Mouse (Mus musculus) stomach, embryonic 14.5 days (tissue): ENCODE results near the gene Erc2. TPM values are rescaled to one million over a fixed set of nuclear protein-coding genes. Genes with fewer than 3 reads are reported as not detected.
A peak's percentile ranks its signal among the peaks of the same experiment; 100 is the strongest.

Experiments used
- ATAC-seq: fragments of 200-750 bp; cut with Nextera tagmentation; 2 replicates; pipeline ENCODE4 v1.8.0; 2017; ENCODE audit warnings: low read depth, moderate TSS enrichment; ENCODE audit not compliant: insufficient number of reproducible peaks, insufficient read depth, low FRiP score
- H3K27ac ChIP-seq: fragments of 300-500 bp; sonication (generic); 2 replicates; pipeline ENCODE4 v1.5.1; 2014; ENCODE audit warnings: mild to moderate bottlenecking, low read length, moderate library complexity, mixed read lengths
- H3K27me3 ChIP-seq: fragments of 300-500 bp; sonication (generic); 2 replicates; pipeline ENCODE4 v1.6.1; 2014; ENCODE audit warnings: low read length, control low read depth, mixed read lengths; ENCODE audit not compliant: control insufficient read depth, insufficient read depth
- H3K36me3 ChIP-seq: fragments of 300-500 bp; sonication (generic); 2 replicates; pipeline ENCODE4 v1.6.1; 2014; ENCODE audit warnings: mild to moderate bottlenecking, control low read depth, low read length, moderate library complexity, mixed read lengths; ENCODE audit not compliant: control insufficient read depth, insufficient read depth
- H3K4me1 ChIP-seq: fragments of 300-500 bp; sonication (generic); 2 replicates; pipeline ENCODE4 v1.6.1; 2014; ENCODE audit warnings: low read length, control low read depth, mixed read lengths; ENCODE audit not compliant: control insufficient read depth, insufficient read depth
- H3K4me2 ChIP-seq: fragments of 300-500 bp; sonication (generic); replicated peaks from 2 replicates; pipeline ENCODE4 v1.6.1; 2014; ENCODE audit warnings: low read depth, low read length, control low read depth
- H3K4me3 ChIP-seq: fragments of 300-500 bp; sonication (generic); 2 replicates; pipeline ENCODE4 v1.5.1; 2014; ENCODE audit warnings: low read depth, low read length, control low read depth
- H3K9ac ChIP-seq: fragments of 300-500 bp; sonication (generic); replicated peaks from 2 replicates; pipeline ENCODE4 v1.6.1; 2014; ENCODE audit warnings: low read depth, mild to moderate bottlenecking, control low read depth, low read length, moderate library complexity, mixed read lengths
- H3K9me3 ChIP-seq: fragments of 300-500 bp; sonication (generic); 2 replicates; pipeline ENCODE4 v1.6.1; 2016; ENCODE audit warnings: low read depth, low read length, control low read depth; ENCODE audit not compliant: control insufficient read depth
- WGBS: fragments of 180-500 bp; shearing (Covaris S2); extraction: QIAGEN DNeasy Blood & Tissue Kit; methylation state at CpG from one replicate; pipeline ENCODE4 v1.1.7; 2014; 5-methylcytosine and 5-hydroxymethylcytosine counted together
- polyA plus RNA-seq: library from polyadenylated mRNA; unstranded; fragments of >200 nt; fragmentation: Nextera tagmentation; extraction: Ambion mirVana; gene quantifications from 2 replicates; pipeline ENCODE4 v1.2.1, GENCODE M21; 2014

Erc2 gene
- polyA plus RNA-seq, 1 experiment from 2014 or later, result 7.7 TPM

DNA sequence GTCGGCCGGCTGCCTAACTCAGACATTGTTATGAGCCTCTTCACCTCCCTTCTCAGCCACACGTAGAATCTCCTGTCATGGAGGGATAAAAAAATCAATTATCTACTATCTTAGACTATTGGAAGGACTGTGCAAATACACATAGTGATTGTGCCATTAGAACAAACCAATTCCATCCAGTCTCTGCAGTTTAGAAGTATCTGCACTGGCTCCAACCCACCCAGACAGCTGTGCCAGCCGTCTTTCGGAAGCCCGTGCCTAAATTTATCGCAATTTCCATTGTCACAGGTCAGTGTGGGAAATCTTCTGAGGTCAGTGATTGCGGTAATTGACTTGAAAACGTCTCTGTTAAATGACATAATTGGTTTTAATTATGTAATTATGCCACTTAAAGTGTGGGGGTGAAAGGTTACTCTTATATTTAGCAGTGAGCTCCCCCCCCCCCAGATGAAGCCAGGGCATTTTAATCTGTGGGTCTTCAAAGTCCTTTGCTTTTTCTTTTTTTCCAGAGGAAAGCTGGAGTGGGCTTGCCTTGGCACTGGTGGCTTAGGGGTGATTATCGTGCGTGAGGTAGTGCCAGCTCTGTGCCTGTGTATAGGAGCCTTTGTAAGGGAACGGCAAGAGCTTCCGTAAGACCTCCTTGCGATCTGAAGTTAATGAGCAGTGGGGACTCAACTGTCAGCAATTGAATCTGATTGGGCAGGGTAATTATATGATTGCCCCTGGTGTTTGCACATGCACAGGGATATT is 759.7 kb downstream of the Erc2 start:
- Histone ChIP-seq H3K27me3 (no peaks in the 10 kb centered on the region), H3K36me3 (no peaks in the 10 kb centered on the region), H3K4me3 (no peak overlapping the region), H3K4me2 (no peak overlapping the region), H3K9ac (no peak overlapping the region), H3K9me3 (no peaks in the 10 kb centered on the region), H3K4me1 (no peaks in the 10 kb centered on the region), H3K27ac (no peak overlapping the region)
- WGBS, result 72% methylated on average over 14 of the region's 14 CpGs
- no peak for ATAC-seq

DNA sequence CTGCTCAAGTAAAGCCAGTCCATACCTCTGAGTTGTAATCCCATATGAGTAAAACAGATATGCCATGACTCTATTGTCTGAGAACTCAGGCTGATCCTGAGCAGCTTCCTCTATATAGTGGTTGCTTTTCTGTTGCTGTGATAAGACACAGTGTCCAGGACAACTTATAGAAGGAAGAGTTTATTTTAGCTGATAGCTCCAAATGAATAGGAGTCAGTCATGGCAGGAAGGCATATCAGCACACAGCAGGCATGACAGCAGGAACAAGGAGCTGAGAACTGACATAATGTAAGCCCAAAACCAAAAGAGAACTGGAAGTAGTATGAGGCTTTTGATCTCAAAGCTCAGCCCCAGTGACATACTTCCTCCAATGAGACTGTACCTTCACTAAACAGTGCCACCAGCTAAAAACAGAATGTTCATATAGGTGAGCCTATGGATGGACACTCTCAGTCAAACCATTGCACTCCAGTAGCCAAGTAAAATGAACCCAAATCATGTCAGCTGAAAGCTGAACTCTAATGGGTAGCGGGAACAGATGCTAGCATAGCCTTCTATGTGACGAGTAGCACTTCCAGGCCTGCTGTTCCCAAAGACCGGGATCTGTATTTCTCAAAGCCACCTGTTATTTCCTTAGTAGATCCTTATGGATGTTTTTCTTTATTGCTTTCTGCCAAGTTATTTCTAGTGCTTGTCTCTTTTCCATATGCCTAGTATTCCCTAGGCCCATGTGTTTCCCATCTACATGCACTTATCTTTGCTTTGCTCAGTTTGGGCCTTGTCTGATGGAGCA is 764.8 kb downstream of the Erc2 start:
- no peaks in the 10 kb centered on the region for H3K9me3 ChIP-seq
- no peak overlapping the region for H3K9ac ChIP-seq
- H3K27me3 ChIP-seq, result no peaks in the 10 kb centered on the region
- H3K36me3 ChIP-seq, result no peaks in the 10 kb centered on the region
- no peak overlapping the region for H3K4me2 ChIP-seq
- WGBS, result 84% methylated on average over 3 of the region's 3 CpGs
- no peak overlapping the region for H3K4me3 ChIP-seq
- no peak overlapping the region for H3K27ac ChIP-seq
- H3K4me1 ChIP-seq, result no peaks in the 10 kb centered on the region
- ATAC-seq, result no peak

DNA sequence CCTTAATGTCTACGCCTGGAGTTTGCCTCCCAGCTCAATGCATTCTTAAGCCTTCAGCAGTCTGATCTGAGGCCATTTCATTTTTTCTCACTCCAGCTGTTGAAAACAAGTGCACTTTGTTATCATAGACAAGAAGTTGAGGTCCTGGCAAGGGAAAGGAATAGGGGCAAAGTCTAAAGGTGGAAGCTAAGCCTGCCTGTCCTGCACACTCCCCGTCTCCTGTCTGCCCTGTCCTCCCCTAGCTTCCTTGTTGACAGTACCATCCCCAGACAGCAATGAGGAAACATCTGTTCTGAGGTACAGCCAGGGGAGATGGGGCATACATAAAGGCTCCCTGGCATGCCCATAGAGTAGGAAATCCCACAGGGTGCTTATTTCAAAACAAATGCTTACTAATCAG is 776.7 kb downstream of the Erc2 start:
- no peak for ATAC-seq
- H3K27me3 ChIP-seq, result no peaks in the 10 kb centered on the region
- no peak overlapping the region for H3K27ac ChIP-seq
- no peaks in the 10 kb centered on the region for H3K9me3 ChIP-seq
- H3K9ac ChIP-seq, result no peak overlapping the region
- no peaks in the 10 kb centered on the region for H3K4me1 ChIP-seq
- no peak overlapping the region for H3K4me3 ChIP-seq
- 73% methylated on average over 2 of the region's 2 CpGs for WGBS
- no peak overlapping the region for H3K4me2 ChIP-seq
- H3K36me3 ChIP-seq, result no peaks in the 10 kb centered on the region

DNA sequence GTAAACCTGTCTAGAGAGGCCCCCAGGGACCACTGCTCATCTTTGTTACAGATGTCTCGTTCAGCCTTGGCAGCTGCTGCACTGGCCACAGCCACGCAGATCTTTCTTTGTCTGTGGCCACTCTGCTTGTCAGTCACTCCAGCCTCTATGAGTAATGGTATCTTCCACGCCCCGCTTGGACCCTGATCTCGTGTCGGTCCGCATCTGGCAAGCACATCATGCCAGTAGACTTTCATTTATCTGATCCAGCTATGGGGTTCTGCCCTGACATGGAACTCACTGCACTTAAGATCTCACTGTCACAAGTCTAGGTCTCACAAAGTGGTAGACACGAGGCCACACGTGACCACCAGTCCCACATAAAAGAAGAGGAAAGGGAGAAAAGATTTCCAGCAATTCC is 777.7 kb downstream of the Erc2 start:
- H3K4me3 ChIP-seq, result no peak overlapping the region
- H3K4me1 ChIP-seq, result no peaks in the 10 kb centered on the region
- H3K27me3 ChIP-seq, result no peaks in the 10 kb centered on the region
- 84% methylated on average over 9 of the region's 9 CpGs for WGBS
- no peak overlapping the region for H3K4me2 ChIP-seq
- ATAC-seq, result no peak
- H3K9ac ChIP-seq, result no peak overlapping the region
- no peaks in the 10 kb centered on the region for H3K36me3 ChIP-seq
- H3K27ac ChIP-seq, result no peak overlapping the region
- H3K9me3 ChIP-seq, result no peaks in the 10 kb centered on the region

DNA sequence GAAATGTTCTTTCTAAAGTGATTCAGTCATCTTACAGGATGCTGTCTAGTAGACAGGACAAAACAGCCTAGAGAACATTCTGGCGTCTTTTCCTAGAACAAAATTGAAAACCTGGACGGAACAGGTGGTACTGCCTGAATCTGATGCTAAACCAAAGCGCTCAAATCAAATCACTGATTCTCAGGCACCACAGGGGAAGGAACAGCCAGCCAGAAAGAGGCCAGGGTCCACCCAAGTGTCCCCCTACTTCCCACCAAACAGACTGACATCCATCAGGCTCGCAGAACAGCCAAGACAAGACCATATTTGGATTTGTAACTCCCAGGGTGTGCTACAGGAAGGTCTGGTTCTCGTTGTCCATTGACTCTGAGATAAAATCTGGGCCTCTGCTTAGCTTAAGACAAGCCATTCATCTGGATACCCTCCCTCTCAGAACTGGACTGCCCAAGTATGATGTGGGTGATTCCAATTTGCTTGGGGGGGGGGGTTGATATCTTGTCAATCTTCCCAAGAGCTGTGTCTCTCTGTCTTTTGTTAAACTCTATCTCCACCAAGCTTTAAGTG is 783.1 kb downstream of the Erc2 start:
- peaks cover 10% of the 10 kb centered on the region for H3K4me1 ChIP-seq
- H3K27me3 ChIP-seq, result no peaks in the 10 kb centered on the region
- no peak overlapping the region for H3K4me3 ChIP-seq
- H3K9me3 ChIP-seq, result no peaks in the 10 kb centered on the region
- H3K4me2 ChIP-seq, result no peak overlapping the region
- ATAC-seq, result no peak
- H3K27ac ChIP-seq, result no peak overlapping the region
- H3K36me3 ChIP-seq, result no peaks in the 10 kb centered on the region
- whole genome bisulfite sequencing, result 68% methylated on average over 5 of the region's 5 CpGs
- no peak overlapping the region for H3K9ac ChIP-seq

DNA sequence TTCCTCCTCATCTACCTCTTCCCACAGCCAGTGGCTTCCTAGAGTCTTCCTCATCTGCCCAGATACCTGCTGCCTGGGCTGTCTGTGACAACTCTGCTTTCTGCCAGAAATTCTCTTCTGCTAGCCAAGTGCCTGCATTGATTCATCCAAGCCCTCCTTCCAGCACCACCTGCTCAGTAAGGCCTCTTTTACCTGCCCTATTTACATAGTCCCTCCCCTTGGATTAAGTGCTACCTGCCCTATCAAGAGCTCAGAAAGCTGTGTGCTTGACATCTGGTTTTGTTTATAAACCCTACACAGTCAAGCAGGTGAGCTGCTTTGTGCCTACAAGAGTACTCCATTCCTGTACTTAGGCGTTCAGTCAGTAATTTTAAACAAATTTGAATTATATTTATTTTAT is 787.2 kb downstream of the Erc2 start:
- no peak overlapping the region for H3K27ac ChIP-seq
- no peak for ATAC-seq
- H3K4me3 ChIP-seq, result no peak overlapping the region
- H3K9me3 ChIP-seq, result no peaks in the 10 kb centered on the region
- H3K27me3 ChIP-seq, result no peaks in the 10 kb centered on the region
- H3K4me1 ChIP-seq, result peaks cover 14% of the 10 kb centered on the region
- no peak overlapping the region for H3K9ac ChIP-seq
- WGBS, result 62% methylated on average over 1 of the region's 1 CpGs
- no peaks in the 10 kb centered on the region for H3K36me3 ChIP-seq
- no peak overlapping the region for H3K4me2 ChIP-seq

DNA sequence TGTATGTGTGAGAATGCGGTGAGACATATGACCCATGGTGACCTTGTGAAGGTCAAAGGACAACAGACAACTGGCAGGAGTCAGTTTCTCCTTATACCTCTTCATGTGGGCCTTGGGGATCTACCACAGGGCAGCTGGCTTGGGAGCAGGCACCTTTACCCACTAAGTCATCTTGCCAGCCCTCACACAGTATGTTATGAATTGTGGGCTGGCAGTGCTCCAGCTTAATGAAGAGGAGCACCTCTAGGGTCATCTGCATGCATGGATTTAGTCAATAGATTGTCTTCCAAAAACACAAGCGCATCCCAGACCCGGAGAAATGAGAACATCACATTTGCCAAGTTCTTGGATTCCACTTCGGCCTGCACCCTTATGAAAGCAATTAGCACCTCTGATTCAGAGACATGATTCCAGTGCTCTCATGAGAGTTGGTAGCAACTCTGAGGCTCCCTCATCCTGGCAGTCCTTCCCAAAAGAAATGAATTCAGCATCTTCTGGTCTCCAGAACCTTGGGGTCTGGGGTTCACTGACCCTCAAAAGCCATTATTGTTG is 787.6 kb downstream of the Erc2 start:
- no peak overlapping the region for H3K4me2 ChIP-seq
- no peaks in the 10 kb centered on the region for H3K27me3 ChIP-seq
- ATAC-seq, result no peak
- H3K9ac ChIP-seq, result no peak overlapping the region
- 67% methylated on average over 4 of the region's 4 CpGs for WGBS
- peak overlapping the region; percentile 70; the same call in 1 of the 2 replicates for H3K27ac ChIP-seq
- no peaks in the 10 kb centered on the region for H3K9me3 ChIP-seq
- H3K4me1 ChIP-seq, result peaks cover 14% of the 10 kb centered on the region
- no peaks in the 10 kb centered on the region for H3K36me3 ChIP-seq
- no peak overlapping the region for H3K4me3 ChIP-seq

- Histone ChIP-seq H3K36me3 (no peaks in the 10 kb centered on the region), H3K4me1 (peaks cover 14% of the 10 kb centered on the region), H3K9ac (no peak overlapping the region), H3K4me3 (no peak overlapping the region), H3K27ac (peak overlapping the region; percentile 70; the same call in 1 of the 2 replicates), H3K9me3 (no peaks in the 10 kb centered on the region), H3K4me2 (no peak overlapping the region), H3K27me3 (no peaks in the 10 kb centered on the region)
- peak; percentile 81; the same call in 1 of the 2 replicates for ATAC-seq
- 25% methylated on average over 13 of the region's 13 CpGs for WGBS
Observed at GRCm38 (mm10) chr14:28410789-28411225, 788.6 kb downstream of the Erc2 start.
